Mouse (Mus musculus): ENCODE measurements around the gene Fry. TPM values are rescaled to one million over a fixed set of nuclear protein-coding genes. Genes with fewer than 3 reads are reported as not detected.

The Fry gene
- polyA plus RNA-seq, 1 experiment, result 5.6 TPM

DNA sequence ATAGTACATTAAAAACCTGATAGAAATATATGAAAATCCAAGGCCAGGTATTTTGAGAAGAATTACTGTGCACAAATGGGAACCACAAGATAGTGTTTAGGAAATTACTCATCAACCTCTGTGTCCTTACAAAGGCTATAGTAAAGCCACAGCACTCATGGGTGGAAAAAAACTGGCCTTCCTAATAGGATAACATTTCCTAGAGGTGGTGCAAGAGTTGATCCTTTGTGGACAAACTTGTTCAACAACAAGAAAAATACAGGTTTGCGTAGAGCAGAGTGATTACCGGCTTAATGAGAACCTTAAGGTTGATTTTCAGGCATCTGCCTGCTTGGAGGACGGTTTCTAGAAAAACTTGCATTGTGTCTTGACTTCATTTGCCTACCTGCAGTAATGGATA, 66.5 kb downstream of the Fry start:
- Histone ChIP-seq H3K4me3 (ENCODE audit: low read depth, low read length) (no peak overlapping the region), H3K27ac (ENCODE audit: insufficient read depth, low read depth, low read length) (no peak overlapping the region), H3K27me3 (ENCODE audit: control insufficient read depth, insufficient read depth, low read length) (no peaks in the 10 kb centered on the region), H3K36me3 (ENCODE audit: control insufficient read depth, insufficient read depth, low read length) (no peaks in the 10 kb centered on the region), H3K4me1 (ENCODE audit: control insufficient read depth, insufficient read depth, insufficient read length, low read length) (peaks cover 1% of the 10 kb centered on the region; the same call in 1 of the 2 replicates)
- TF ChIP-seq POLR2A (IDR thresholded peaks at IDR 0.05; ENCODE audit: low read depth, low read length) (no peak), CTCF (IDR thresholded peaks at IDR 0.05; ENCODE audit: extremely low read depth, insufficient read length, insufficient replicate concordance, low read depth, low read length) (no peak)
- 96% methylated on average over 3 of the region's 3 CpGs for WGBS

DNA sequence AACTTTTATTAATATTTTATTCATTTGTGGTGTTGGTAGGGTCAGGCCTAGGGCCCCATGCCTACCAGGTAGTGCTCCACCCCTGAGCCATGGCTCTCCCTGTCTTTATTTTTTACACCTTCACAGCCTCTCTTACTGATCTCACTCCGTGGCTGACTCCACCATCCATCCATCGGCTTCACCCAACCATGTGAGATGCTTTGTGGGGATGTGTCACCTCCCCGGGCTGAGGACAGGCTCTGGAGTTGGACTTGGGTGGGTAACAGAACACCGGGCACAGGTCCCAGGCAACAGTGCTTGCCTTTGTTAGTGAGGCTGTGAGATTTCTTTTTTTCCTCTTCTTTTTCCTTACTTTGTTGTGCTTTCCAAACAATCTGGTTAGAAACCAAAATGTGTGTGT, 67.7 kb downstream of the Fry start:
- Histone ChIP-seq H3K4me3 (ENCODE audit: low read depth, low read length) (no peak overlapping the region), H3K27me3 (ENCODE audit: control insufficient read depth, insufficient read depth, low read length) (no peaks in the 10 kb centered on the region), H3K4me1 (ENCODE audit: control insufficient read depth, insufficient read depth, insufficient read length, low read length) (no peaks in the 10 kb centered on the region), H3K36me3 (ENCODE audit: control insufficient read depth, insufficient read depth, low read length) (no peaks in the 10 kb centered on the region), H3K27ac (ENCODE audit: insufficient read depth, low read depth, low read length) (no peak overlapping the region)
- TF ChIP-seq POLR2A (IDR thresholded peaks at IDR 0.05; ENCODE audit: low read depth, low read length), result no peak
- no peak for TF ChIP-seq CTCF (IDR thresholded peaks at IDR 0.05; ENCODE audit: extremely low read depth, insufficient read length, insufficient replicate concordance, low read depth, low read length)
- WGBS, result 87% methylated on average over 4 of the region's 4 CpGs

DNA sequence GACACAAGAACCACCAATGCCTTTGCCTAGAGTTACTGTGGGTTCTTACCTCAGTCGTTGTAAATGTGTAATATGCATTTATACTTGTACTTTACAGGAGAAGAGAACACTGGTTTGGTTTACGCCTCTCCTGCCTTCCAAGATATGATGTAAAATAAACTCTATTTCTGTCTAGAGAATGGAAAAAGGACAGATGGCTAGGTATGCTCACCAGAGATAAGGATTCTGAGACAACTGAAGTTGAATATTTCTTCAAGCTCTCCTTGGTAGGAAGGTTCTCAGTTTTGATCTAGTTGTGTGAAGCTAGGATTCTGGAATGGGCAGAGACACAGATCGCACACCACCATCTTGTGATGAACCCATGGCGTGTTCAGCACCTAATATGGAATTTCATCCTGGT, 68.2 kb downstream of the Fry start:
- Histone ChIP-seq H3K4me1 (ENCODE audit: control insufficient read depth, insufficient read depth, insufficient read length, low read length) (no peaks in the 10 kb centered on the region), H3K4me3 (ENCODE audit: low read depth, low read length) (no peak overlapping the region), H3K27me3 (ENCODE audit: control insufficient read depth, insufficient read depth, low read length) (no peaks in the 10 kb centered on the region), H3K36me3 (ENCODE audit: control insufficient read depth, insufficient read depth, low read length) (no peaks in the 10 kb centered on the region), H3K27ac (ENCODE audit: insufficient read depth, low read depth, low read length) (no peak overlapping the region)
- 93% methylated on average over 4 of the region's 4 CpGs for WGBS
- no peak for TF ChIP-seq POLR2A (IDR thresholded peaks at IDR 0.05; ENCODE audit: low read depth, low read length)
- no peak for TF ChIP-seq CTCF (IDR thresholded peaks at IDR 0.05; ENCODE audit: extremely low read depth, insufficient read length, insufficient replicate concordance, low read depth, low read length)

GRCm38 (mm10) chr5:150188031-150188430, 69.6 kb downstream of the Fry start:
- 81% methylated on average over 4 of the region's 4 CpGs for WGBS
- no peak for TF ChIP-seq POLR2A (IDR thresholded peaks at IDR 0.05; ENCODE audit: low read depth, low read length)
- no peak for TF ChIP-seq CTCF (IDR thresholded peaks at IDR 0.05; ENCODE audit: extremely low read depth, insufficient read length, insufficient replicate concordance, low read depth, low read length)
- no peak overlapping the region for H3K4me3 ChIP-seq (ENCODE audit: low read depth, low read length)
- no peak overlapping the region for H3K27ac ChIP-seq (ENCODE audit: insufficient read depth, low read depth, low read length)
- H3K36me3 ChIP-seq (ENCODE audit: control insufficient read depth, insufficient read depth, low read length), result no peaks in the 10 kb centered on the region
- H3K4me1 ChIP-seq (ENCODE audit: control insufficient read depth, insufficient read depth, insufficient read length, low read length), result no peaks in the 10 kb centered on the region
- no peaks in the 10 kb centered on the region for H3K27me3 ChIP-seq (ENCODE audit: control insufficient read depth, insufficient read depth, low read length)

GRCm38 (mm10) chr5:150190454-150191358, 72.3 kb downstream of the Fry start:
- 95% methylated on average over 4 of the region's 4 CpGs for WGBS

DNA sequence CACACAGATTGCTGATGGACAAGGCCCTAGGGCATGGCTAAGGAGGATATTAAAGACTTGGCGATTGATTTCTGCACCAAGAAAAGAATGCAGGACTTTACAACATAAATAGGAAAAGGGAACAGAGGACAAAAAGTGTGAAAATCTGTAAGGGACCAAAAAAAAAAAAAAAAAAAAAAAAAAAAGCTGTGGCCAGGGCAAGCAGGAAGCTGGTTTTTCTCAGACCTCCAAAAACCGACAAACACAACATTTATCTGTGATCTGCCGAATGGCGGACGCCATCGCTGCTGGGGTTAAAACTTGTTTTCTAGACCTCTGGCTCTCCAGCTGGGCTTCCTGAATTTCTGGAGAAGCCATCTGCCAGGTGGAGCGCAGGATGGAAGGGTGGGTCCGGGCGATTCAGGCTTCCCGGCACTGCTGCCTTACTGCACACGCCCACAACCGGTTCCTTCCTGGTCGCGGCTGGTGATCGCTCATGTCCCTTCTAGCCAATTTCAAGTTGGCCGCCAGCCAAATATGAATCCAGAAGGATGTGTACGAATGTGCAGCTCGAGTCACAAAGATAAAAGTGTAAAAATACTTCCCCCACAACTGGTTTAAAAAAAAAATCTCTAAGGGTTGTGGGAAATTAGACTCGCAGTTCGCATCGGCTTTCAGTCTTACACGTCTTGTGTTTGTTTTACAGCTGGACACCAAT, 77.2 kb downstream of the Fry start:
- Histone ChIP-seq H3K36me3 (ENCODE audit: control insufficient read depth, insufficient read depth, low read length) (no peaks in the 10 kb centered on the region), H3K27ac (ENCODE audit: insufficient read depth, low read depth, low read length) (peak overlapping the region; percentile 74), H3K4me3 (ENCODE audit: low read depth, low read length) (peak overlapping the region; percentile 60), H3K27me3 (ENCODE audit: control insufficient read depth, insufficient read depth, low read length) (no peaks in the 10 kb centered on the region), H3K4me1 (ENCODE audit: control insufficient read depth, insufficient read depth, insufficient read length, low read length) (no peaks in the 10 kb centered on the region)
- no peak for TF ChIP-seq POLR2A (IDR thresholded peaks at IDR 0.05; ENCODE audit: low read depth, low read length)
- TF ChIP-seq CTCF (IDR thresholded peaks at IDR 0.05; ENCODE audit: extremely low read depth, insufficient read length, insufficient replicate concordance, low read depth, low read length), result no peak
- 3% methylated on average over 22 of the region's 22 CpGs for WGBS

More at GRCm38 (mm10) chr5:150190454-150191358, 72.3 kb downstream of the Fry start:
- Histone ChIP-seq H3K27ac (ENCODE audit: insufficient read depth, low read depth, low read length) (no peak overlapping the region), H3K4me3 (ENCODE audit: low read depth, low read length) (no peak overlapping the region), H3K4me1 (ENCODE audit: control insufficient read depth, insufficient read depth, insufficient read length, low read length) (no peaks in the 10 kb centered on the region), H3K36me3 (ENCODE audit: control insufficient read depth, insufficient read depth, low read length) (no peaks in the 10 kb centered on the region), H3K27me3 (ENCODE audit: control insufficient read depth, insufficient read depth, low read length) (no peaks in the 10 kb centered on the region)
- TF ChIP-seq CTCF (IDR thresholded peaks at IDR 0.05; ENCODE audit: extremely low read depth, insufficient read length, insufficient replicate concordance, low read depth, low read length) (no peak), POLR2A (IDR thresholded peaks at IDR 0.05; ENCODE audit: low read depth, low read length) (no peak)

- H3K27ac ChIP-seq (ENCODE audit: insufficient read depth, low read depth, low read length), result peak overlapping the region; percentile 74
- H3K36me3 ChIP-seq (ENCODE audit: control insufficient read depth, insufficient read depth, low read length), result no peaks in the 10 kb centered on the region
- 4% methylated on average over 6 of the region's 6 CpGs for WGBS
- H3K4me3 ChIP-seq (ENCODE audit: low read depth, low read length), result peak overlapping the region; percentile 60
- H3K27me3 ChIP-seq (ENCODE audit: control insufficient read depth, insufficient read depth, low read length), result no peaks in the 10 kb centered on the region
- TF ChIP-seq POLR2A (IDR thresholded peaks at IDR 0.05; ENCODE audit: low read depth, low read length) (no peak), CTCF (IDR thresholded peaks at IDR 0.05; ENCODE audit: extremely low read depth, insufficient read length, insufficient replicate concordance, low read depth, low read length) (no peak)
- H3K4me1 ChIP-seq (ENCODE audit: control insufficient read depth, insufficient read depth, insufficient read length, low read length), result no peaks in the 10 kb centered on the region
These were observed 77.8 kb downstream of the Fry start for GRCm38 (mm10) chr5:150196211-150196585.
